Mouse (Mus musculus): ENCODE measurements around the gene Btbd9. TPM values are rescaled to one million over a fixed set of nuclear protein-coding genes. Genes with fewer than 3 reads are reported as not detected.

Gene Btbd9
- polyA plus RNA-seq, 1 experiment from 2014 or later, result 40.6 TPM

- no peak overlapping the region for H3K27ac ChIP-seq (replicated peaks; ENCODE audit: low read depth, low read length)
- no peak overlapping the region for H3K9ac ChIP-seq (replicated peaks; ENCODE audit: low read length)
- ATAC-seq (replicated peaks; ENCODE audit: insufficient number of reproducible peaks, low FRiP score, low TSS enrichment, low read depth), result no peak
Observed at GRCm38 (mm10) chr17:30613350-30613749, 37.1 kb upstream of the Btbd9 start.

GRCm38 (mm10) chr17:30612075-30612859, 36.0 kb upstream of the Btbd9 start:
- no peaks in the 10 kb centered on the region for H3K36me3 ChIP-seq (replicated peaks; ENCODE audit: control insufficient read depth, insufficient read depth, low read depth, low read length)
- under 1% methylated on average over 34 of the region's 34 CpGs for WGBS
- H3K4me2 ChIP-seq (ENCODE audit: low read depth, low read length), result peak overlapping the region; percentile 53
- H3K9me3 ChIP-seq (replicated peaks; ENCODE audit: control insufficient read depth, low read length), result no peaks in the 10 kb centered on the region
- H3K4me1 ChIP-seq (ENCODE audit: control insufficient read depth, insufficient read depth, low read length), result no peaks in the 10 kb centered on the region; the same call in 1 of the 2 replicates
- H3K27ac ChIP-seq (replicated peaks; ENCODE audit: low read depth, low read length), result 0 out of 2 replicates have a peak overlapping the region, but pooled peaks have one; percentile 16
- no peaks in the 10 kb centered on the region for H3K27me3 ChIP-seq (ENCODE audit: control insufficient read depth, insufficient read depth, low read length)
- H3K4me3 ChIP-seq (ENCODE audit: low read depth, low read length), result peak overlapping the region; percentile 66
- peak overlapping the region; percentile 81 for H3K9ac ChIP-seq (replicated peaks; ENCODE audit: low read length)
- DNase-seq (ENCODE audit: low spot score) (peak; percentile 95), ATAC-seq (replicated peaks; ENCODE audit: insufficient number of reproducible peaks, low FRiP score, low TSS enrichment, low read depth) (peak; percentile 100)

More at GRCm38 (mm10) chr17:30613350-30613749, 37.1 kb upstream of the Btbd9 start:
- Histone ChIP-seq H3K9me3 (replicated peaks; ENCODE audit: control insufficient read depth, low read length) (no peaks in the 10 kb centered on the region), H3K4me2 (ENCODE audit: low read depth, low read length) (no peak overlapping the region), H3K27me3 (ENCODE audit: control insufficient read depth, insufficient read depth, low read length) (no peaks in the 10 kb centered on the region), H3K4me3 (ENCODE audit: low read depth, low read length) (no peak overlapping the region), H3K36me3 (replicated peaks; ENCODE audit: control insufficient read depth, insufficient read depth, low read depth, low read length) (no peaks in the 10 kb centered on the region), H3K4me1 (ENCODE audit: control insufficient read depth, insufficient read depth, low read length) (no peaks in the 10 kb centered on the region; the same call in 1 of the 2 replicates)
- no peak for DNase-seq (ENCODE audit: low spot score)

GRCm38 (mm10) chr17:30611221-30612074, 35.2 kb upstream of the Btbd9 start:
- H3K4me1 ChIP-seq (ENCODE audit: control insufficient read depth, insufficient read depth, low read length), result no peaks in the 10 kb centered on the region; the same call in 1 of the 2 replicates
- peak overlapping the region; percentile 81 for H3K9ac ChIP-seq (replicated peaks; ENCODE audit: low read length)
- ATAC-seq (replicated peaks; ENCODE audit: insufficient number of reproducible peaks, low FRiP score, low TSS enrichment, low read depth) (no peak), DNase-seq (ENCODE audit: low spot score) (peak; percentile 3)
- H3K4me3 ChIP-seq (ENCODE audit: low read depth, low read length), result peak overlapping the region; percentile 66
- peak overlapping the region; percentile 53 for H3K4me2 ChIP-seq (ENCODE audit: low read depth, low read length)
- no peaks in the 10 kb centered on the region for H3K36me3 ChIP-seq (replicated peaks; ENCODE audit: control insufficient read depth, insufficient read depth, low read depth, low read length)
- H3K9me3 ChIP-seq (replicated peaks; ENCODE audit: control insufficient read depth, low read length), result no peaks in the 10 kb centered on the region
- 26% methylated on average over 18 of the region's 18 CpGs for WGBS
- H3K27me3 ChIP-seq (ENCODE audit: control insufficient read depth, insufficient read depth, low read length), result no peaks in the 10 kb centered on the region
- H3K27ac ChIP-seq (replicated peaks; ENCODE audit: low read depth, low read length), result no peak overlapping the region

- no peak overlapping the region for H3K27ac ChIP-seq (replicated peaks; ENCODE audit: low read depth, low read length)
- 74% methylated on average over 1 of the region's 1 CpGs for WGBS
- H3K9me3 ChIP-seq (replicated peaks; ENCODE audit: control insufficient read depth, low read length), result no peaks in the 10 kb centered on the region
- H3K4me2 ChIP-seq (ENCODE audit: low read depth, low read length), result no peak overlapping the region
- H3K4me1 ChIP-seq (ENCODE audit: control insufficient read depth, insufficient read depth, low read length), result no peaks in the 10 kb centered on the region; the same call in 1 of the 2 replicates
- no peak overlapping the region for H3K4me3 ChIP-seq (ENCODE audit: low read depth, low read length)
- H3K9ac ChIP-seq (replicated peaks; ENCODE audit: low read length), result no peak overlapping the region
- no peaks in the 10 kb centered on the region for H3K27me3 ChIP-seq (ENCODE audit: control insufficient read depth, insufficient read depth, low read length)
- no peaks in the 10 kb centered on the region for H3K36me3 ChIP-seq (replicated peaks; ENCODE audit: control insufficient read depth, insufficient read depth, low read depth, low read length)
- ATAC-seq (replicated peaks; ENCODE audit: insufficient number of reproducible peaks, low FRiP score, low TSS enrichment, low read depth) (no peak), DNase-seq (ENCODE audit: low spot score) (no peak)
Observed at GRCm38 (mm10) chr17:30610739-30611138, 34.5 kb upstream of the Btbd9 start.

GRCm38 (mm10) chr17:30609980-30610307, 33.7 kb upstream of the Btbd9 start:
- WGBS, result 98% methylated on average over 5 of the region's 5 CpGs
- H3K36me3 ChIP-seq (replicated peaks; ENCODE audit: control insufficient read depth, insufficient read depth, low read depth, low read length), result no peaks in the 10 kb centered on the region
- DNase-seq (ENCODE audit: low spot score), result no peak

GRCm38 (mm10) chr17:30609305-30609979, 33.2 kb upstream of the Btbd9 start:
- H3K4me1 ChIP-seq (ENCODE audit: control insufficient read depth, insufficient read depth, low read length), result no peaks in the 10 kb centered on the region; the same call in 1 of the 2 replicates
- H3K9ac ChIP-seq (replicated peaks; ENCODE audit: low read length), result no peak overlapping the region
- no peaks in the 10 kb centered on the region for H3K9me3 ChIP-seq (replicated peaks; ENCODE audit: control insufficient read depth, low read length)
- H3K27me3 ChIP-seq (ENCODE audit: control insufficient read depth, insufficient read depth, low read length), result no peaks in the 10 kb centered on the region
- no peak overlapping the region for H3K4me2 ChIP-seq (ENCODE audit: low read depth, low read length)
- H3K27ac ChIP-seq (replicated peaks; ENCODE audit: low read depth, low read length), result no peak overlapping the region
- 93% methylated on average over 16 of the region's 16 CpGs for WGBS
- no peaks in the 10 kb centered on the region for H3K36me3 ChIP-seq (replicated peaks; ENCODE audit: control insufficient read depth, insufficient read depth, low read depth, low read length)
- DNase-seq (ENCODE audit: low spot score) (no peak), ATAC-seq (replicated peaks; ENCODE audit: insufficient number of reproducible peaks, low FRiP score, low TSS enrichment, low read depth) (no peak)
- H3K4me3 ChIP-seq (ENCODE audit: low read depth, low read length), result no peak overlapping the region

More at GRCm38 (mm10) chr17:30609980-30610307, 33.7 kb upstream of the Btbd9 start:
- ATAC-seq (replicated peaks; ENCODE audit: insufficient number of reproducible peaks, low FRiP score, low TSS enrichment, low read depth), result no peak
- H3K4me3 ChIP-seq (ENCODE audit: low read depth, low read length), result no peak overlapping the region
- H3K27me3 ChIP-seq (ENCODE audit: control insufficient read depth, insufficient read depth, low read length), result no peaks in the 10 kb centered on the region
- H3K9me3 ChIP-seq (replicated peaks; ENCODE audit: control insufficient read depth, low read length), result no peaks in the 10 kb centered on the region
- no peaks in the 10 kb centered on the region; the same call in 1 of the 2 replicates for H3K4me1 ChIP-seq (ENCODE audit: control insufficient read depth, insufficient read depth, low read length)
- H3K4me2 ChIP-seq (ENCODE audit: low read depth, low read length), result no peak overlapping the region
- no peak overlapping the region for H3K27ac ChIP-seq (replicated peaks; ENCODE audit: low read depth, low read length)
- H3K9ac ChIP-seq (replicated peaks; ENCODE audit: low read length), result no peak overlapping the region

GRCm38 (mm10) chr17:30607909-30608495, 31.7 kb upstream of the Btbd9 start:
- Histone ChIP-seq H3K4me2 (ENCODE audit: low read depth, low read length) (no peak overlapping the region), H3K9ac (replicated peaks; ENCODE audit: low read length) (no peak overlapping the region), H3K4me3 (ENCODE audit: low read depth, low read length) (no peak overlapping the region), H3K9me3 (replicated peaks; ENCODE audit: control insufficient read depth, low read length) (no peaks in the 10 kb centered on the region), H3K27ac (replicated peaks; ENCODE audit: low read depth, low read length) (no peak overlapping the region), H3K27me3 (ENCODE audit: control insufficient read depth, insufficient read depth, low read length) (no peaks in the 10 kb centered on the region), H3K4me1 (ENCODE audit: control insufficient read depth, insufficient read depth, low read length) (no peaks in the 10 kb centered on the region; the same call in 1 of the 2 replicates), H3K36me3 (replicated peaks; ENCODE audit: control insufficient read depth, insufficient read depth, low read depth, low read length) (no peaks in the 10 kb centered on the region)
- WGBS, result 61% methylated on average over 8 of the region's 8 CpGs
- no peak for ATAC-seq (replicated peaks; ENCODE audit: insufficient number of reproducible peaks, low FRiP score, low TSS enrichment, low read depth)
- no peak for DNase-seq (ENCODE audit: low spot score)
